Mouse (Mus musculus) forebrain, embryonic 12.5 days (tissue): Measurements from ENCODE around the gene Lce1b. TPM values are rescaled to one million over a fixed set of nuclear protein-coding genes. Genes with fewer than 3 reads are reported as not detected.
"Not testable (repeated sequence)": the region's sequence is repeated elsewhere in the genome, so short reads cannot be mapped to it uniquely, and the experiment has no call there.

ENCODE experiments used
- ATAC-seq: fragments of 200-750 bp; cut with Nextera tagmentation; 2 replicates; pipeline ENCODE4 v1.8.0; 2017; ENCODE audit warnings: moderate TSS enrichment; ENCODE audit not compliant: low FRiP score
- H3K27ac ChIP-seq: fragments of 300-500 bp; sonication (generic); 2 replicates; pipeline ENCODE4 v1.5.1; 2016; ENCODE audit warnings: mild to moderate bottlenecking
- H3K27me3 ChIP-seq: fragments of 300-500 bp; sonication (generic); 2 replicates; pipeline ENCODE4 v1.6.1; 2016; ENCODE audit warnings: mild to moderate bottlenecking
- H3K36me3 ChIP-seq: fragments of 300-500 bp; sonication (generic); replicated peaks from 2 replicates; pipeline ENCODE4 v1.6.1; 2016; ENCODE audit warnings: mild to moderate bottlenecking
- H3K4me1 ChIP-seq: fragments of 300-500 bp; sonication (generic); 2 replicates; pipeline ENCODE4 v1.6.1; 2016
- H3K4me2 ChIP-seq: fragments of 300-500 bp; sonication (generic); 2 replicates; pipeline ENCODE4 v1.6.1; 2016; ENCODE audit warnings: mild to moderate bottlenecking, moderate library complexity
- H3K4me3 ChIP-seq: fragments of 300-500 bp; sonication (generic); replicated peaks from 2 replicates; pipeline ENCODE4 v1.5.1; 2016; ENCODE audit warnings: mild to moderate bottlenecking
- H3K9ac ChIP-seq: fragments of 300-500 bp; sonication (generic); 2 replicates; pipeline ENCODE4 v1.6.1; 2016; ENCODE audit warnings: mild to moderate bottlenecking
- H3K9me3 ChIP-seq: fragments of 300-500 bp; sonication (generic); 2 replicates; pipeline ENCODE4 v1.6.1; 2016
- WGBS: fragments of 180-500 bp; shearing (Covaris S2); methylation state at CpG from one replicate; pipeline ENCODE4 v1.1.7; 2016; 5-methylcytosine and 5-hydroxymethylcytosine counted together
- polyA plus RNA-seq: library from polyadenylated mRNA; unstranded; fragments of >200 nt; fragmentation: Nextera tagmentation; extraction: Ambion mirVana; gene quantifications from 2 replicates; pipeline ENCODE4 v1.2.1, GENCODE M21; 2016

Gene Lce1b
- not detected in 2 replicates for polyA plus RNA-seq

DNA sequence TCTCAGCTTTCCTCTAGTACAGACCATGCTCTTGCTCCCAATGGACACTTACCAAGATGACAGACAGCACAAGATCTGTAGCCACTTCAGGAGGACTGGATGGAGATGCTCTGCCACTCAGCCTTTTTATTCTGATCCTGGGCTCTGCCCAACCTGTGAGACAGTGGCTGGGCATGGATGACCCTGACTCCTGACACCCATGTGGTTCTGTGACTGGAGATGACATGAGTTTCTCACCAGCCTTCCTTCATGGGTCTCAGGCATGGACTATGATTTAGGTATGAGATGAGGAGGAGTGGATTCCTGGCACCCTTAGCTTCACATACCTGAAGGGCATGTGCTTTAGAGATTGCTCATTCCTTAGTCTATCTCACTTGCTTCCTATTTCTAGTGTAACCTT, at the start of gene Lce1b:
Gene Lce1b (minus strand): TSS at position 101 of the 400 bp plus-strand sequence.
- no peaks in the 10 kb centered on the region for H3K36me3 ChIP-seq
- H3K4me3 ChIP-seq = no peak within 1 kb of the TSS
- H3K27me3 ChIP-seq = no peaks in the 10 kb centered on the region
- H3K4me2 ChIP-seq = no peak within 1 kb of the TSS
- H3K9me3 ChIP-seq = no peaks in the 10 kb centered on the region
- H3K9ac ChIP-seq = no peak within 1 kb of the TSS
- no peaks in the 10 kb centered on the region for H3K4me1 ChIP-seq
- no peak for ATAC-seq
- H3K27ac ChIP-seq = no peak within 1 kb of the TSS

DNA sequence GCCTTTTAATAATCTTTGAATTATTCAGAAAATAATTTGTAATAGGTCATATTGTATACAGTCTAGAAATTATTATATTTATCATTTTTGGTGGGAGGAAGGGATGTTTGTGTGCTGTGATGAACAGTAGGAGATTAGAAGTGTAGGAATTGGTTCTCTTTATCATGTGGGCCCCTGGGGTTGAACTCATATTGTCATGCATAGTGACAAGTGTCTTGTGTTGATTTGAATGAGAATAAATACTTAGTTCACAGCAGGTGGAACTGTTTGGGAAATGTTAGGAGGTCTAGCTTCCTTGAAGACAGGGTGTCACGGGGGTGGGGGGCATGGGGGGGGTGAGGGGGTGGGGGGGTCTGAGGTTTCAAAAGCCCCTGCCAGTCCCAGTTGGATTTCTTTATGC, 37.9 kb upstream of the Lce1b start:
- H3K9ac ChIP-seq = no peak overlapping the region
- no peak overlapping the region for H3K4me2 ChIP-seq
- no peak overlapping the region for H3K4me3 ChIP-seq
- H3K4me1 ChIP-seq = no peaks in the 10 kb centered on the region
- WGBS = 20% methylated on average over 1 of the region's 1 CpGs
- H3K36me3 ChIP-seq = no peaks in the 10 kb centered on the region
- H3K27ac ChIP-seq = no peak overlapping the region
- H3K27me3 ChIP-seq = no peaks in the 10 kb centered on the region
- no peaks in the 10 kb centered on the region for H3K9me3 ChIP-seq
- ATAC-seq = no peak

GRCm38 (mm10) chr3:92691688-92692087, 35.0 kb upstream of the Lce1b start:
- H3K4me3 ChIP-seq = no peak overlapping the region
- H3K9ac ChIP-seq = no peak overlapping the region
- H3K27me3 ChIP-seq = no peaks in the 10 kb centered on the region
- no peak for ATAC-seq
- no peak overlapping the region for H3K27ac ChIP-seq
- H3K36me3 ChIP-seq = no peaks in the 10 kb centered on the region
- no peaks in the 10 kb centered on the region for H3K9me3 ChIP-seq
- no peaks in the 10 kb centered on the region for H3K4me1 ChIP-seq
- no peak overlapping the region for H3K4me2 ChIP-seq

DNA sequence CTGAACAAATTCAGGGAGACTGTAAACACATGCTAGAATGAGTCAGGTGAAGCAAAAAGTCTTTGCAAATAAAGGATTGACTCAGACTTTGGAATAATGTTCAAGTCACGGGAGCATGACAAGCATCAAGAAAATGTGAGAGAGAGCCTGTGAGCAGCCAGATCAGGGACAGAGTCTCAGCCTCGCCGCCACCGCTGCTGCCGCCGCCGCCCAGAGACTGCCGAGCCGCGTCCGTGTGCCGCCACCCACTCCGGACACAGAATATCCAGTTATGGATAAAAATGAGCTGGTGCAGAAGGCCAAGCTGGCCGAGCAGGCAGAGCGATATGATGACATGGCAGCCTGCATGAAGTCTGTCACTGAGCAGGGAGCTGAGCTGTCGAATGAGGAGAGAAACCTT, 32.4 kb upstream of the Lce1b start:
- H3K27ac ChIP-seq, H3K9ac ChIP-seq, H3K4me3 ChIP-seq, ATAC-seq, H3K9me3 ChIP-seq, H3K36me3 ChIP-seq, H3K27me3 ChIP-seq, H3K4me2 ChIP-seq, H3K4me1 ChIP-seq: not testable (repeated sequence)
- WGBS = 81% methylated on average over 16 of the region's 16 CpGs

- no peak within 1 kb of the TSS for H3K4me3 ChIP-seq
- H3K36me3 ChIP-seq = no peaks in the 10 kb centered on the region
- no peaks in the 10 kb centered on the region for H3K4me1 ChIP-seq
- no peak within 1 kb of the TSS for H3K27ac ChIP-seq
- H3K4me2 ChIP-seq = no peak within 1 kb of the TSS
- no peak for ATAC-seq
- H3K9me3 ChIP-seq = no peaks in the 10 kb centered on the region
- no peak within 1 kb of the TSS for H3K9ac ChIP-seq
- 81% methylated on average over 2 of the region's 2 CpGs for WGBS
- H3K27me3 ChIP-seq = no peaks in the 10 kb centered on the region
Measured at GRCm38 (mm10) chr3:92687110-92687509, 30.4 kb upstream of the Lce1b start, which contains the start of gene Lce1d. TSS of gene Lce1d (minus strand) at chr3:92687210.

GRCm38 (mm10) chr3:92678947-92679346, 22.2 kb upstream of the Lce1b start, which contains the start of gene Lce1c:
TSS of gene Lce1c (plus strand) at chr3:92679247.
- no peaks in the 10 kb centered on the region for H3K4me1 ChIP-seq
- no peak within 1 kb of the TSS for H3K4me3 ChIP-seq
- H3K27ac ChIP-seq = no peak within 1 kb of the TSS
- no peaks in the 10 kb centered on the region for H3K36me3 ChIP-seq
- no peaks in the 10 kb centered on the region for H3K9me3 ChIP-seq
- H3K4me2 ChIP-seq = no peak within 1 kb of the TSS
- no peak within 1 kb of the TSS for H3K9ac ChIP-seq
- 96% methylated on average over 4 of the region's 4 CpGs for WGBS
- no peaks in the 10 kb centered on the region for H3K27me3 ChIP-seq
- ATAC-seq = no peak

GRCm38 (mm10) chr3:92670215-92670614, 13.5 kb upstream of the Lce1b start, which contains the start of gene Lce1a2:
TSS of gene Lce1a2 (minus strand) at chr3:92670315.
- H3K27me3 ChIP-seq = no peaks in the 10 kb centered on the region
- no peaks in the 10 kb centered on the region for H3K36me3 ChIP-seq
- no peak within 1 kb of the TSS for H3K4me3 ChIP-seq
- H3K4me1 ChIP-seq = no peaks in the 10 kb centered on the region
- no peak within 1 kb of the TSS for H3K4me2 ChIP-seq
- no peak within 1 kb of the TSS for H3K27ac ChIP-seq
- H3K9me3 ChIP-seq = no peaks in the 10 kb centered on the region
- no peak for ATAC-seq
- H3K9ac ChIP-seq = no peak within 1 kb of the TSS

DNA sequence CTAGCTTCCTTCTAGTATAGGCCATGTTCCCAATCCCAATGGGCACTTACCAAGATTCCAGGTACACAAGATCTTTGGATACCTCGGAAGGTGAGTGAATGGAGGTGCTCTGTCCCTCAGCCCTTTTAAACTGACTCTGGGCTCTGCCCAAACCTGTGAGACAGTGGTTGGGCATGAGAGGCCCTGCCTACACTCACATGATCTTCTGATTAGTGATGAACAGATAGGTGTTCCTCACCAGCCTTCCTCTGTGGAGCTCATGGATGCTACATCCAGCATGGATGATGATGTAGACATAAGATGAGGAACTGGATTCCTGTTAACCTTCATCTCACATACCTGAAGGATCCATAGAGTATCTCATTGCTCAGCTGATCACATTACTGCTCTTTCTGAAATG, 8.5 kb downstream of the Lce1b start, which contains the start of gene Lce1a1:
Gene Lce1a1 (minus strand): TSS at position 101 of the 400 bp plus-strand sequence.
- no peaks in the 10 kb centered on the region for H3K36me3 ChIP-seq
- no peaks in the 10 kb centered on the region for H3K9me3 ChIP-seq
- no peak within 1 kb of the TSS for H3K4me2 ChIP-seq
- H3K4me1 ChIP-seq = no peaks in the 10 kb centered on the region
- ATAC-seq = no peak
- no peak within 1 kb of the TSS for H3K27ac ChIP-seq
- no peaks in the 10 kb centered on the region for H3K27me3 ChIP-seq
- WGBS = 97% methylated on average over 1 of the region's 1 CpGs
- no peak within 1 kb of the TSS for H3K4me3 ChIP-seq
- H3K9ac ChIP-seq = no peak within 1 kb of the TSS

DNA sequence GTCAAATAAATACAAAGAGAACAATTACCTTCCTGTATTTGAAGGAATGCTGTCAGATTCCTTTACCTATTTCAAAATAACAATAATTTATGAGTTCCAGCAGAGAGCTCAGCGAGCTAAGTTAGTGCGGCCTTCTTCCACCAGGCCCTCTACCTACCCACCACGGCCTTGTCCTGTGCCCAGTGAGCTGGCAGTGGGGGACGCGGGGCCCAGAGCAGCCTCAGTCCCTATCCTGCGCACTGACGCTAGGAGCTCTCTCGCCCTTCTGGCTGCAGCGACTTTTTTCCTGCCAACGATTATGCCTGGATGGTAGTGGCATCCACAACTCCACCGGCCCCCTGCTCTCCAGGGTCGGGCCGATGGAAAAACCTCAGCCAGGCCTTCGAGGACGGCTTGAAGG, 16.9 kb downstream of the Lce1b start:
- Histone ChIP-seq H3K9me3 (no peaks in the 10 kb centered on the region), H3K9ac (no peak overlapping the region), H3K27me3 (no peaks in the 10 kb centered on the region), H3K36me3 (no peaks in the 10 kb centered on the region), H3K4me2 (no peak overlapping the region), H3K27ac (no peak overlapping the region), H3K4me3 (no peak overlapping the region), H3K4me1 (no peaks in the 10 kb centered on the region)
- ATAC-seq = no peak
- 93% methylated on average over 15 of the region's 15 CpGs for WGBS

DNA sequence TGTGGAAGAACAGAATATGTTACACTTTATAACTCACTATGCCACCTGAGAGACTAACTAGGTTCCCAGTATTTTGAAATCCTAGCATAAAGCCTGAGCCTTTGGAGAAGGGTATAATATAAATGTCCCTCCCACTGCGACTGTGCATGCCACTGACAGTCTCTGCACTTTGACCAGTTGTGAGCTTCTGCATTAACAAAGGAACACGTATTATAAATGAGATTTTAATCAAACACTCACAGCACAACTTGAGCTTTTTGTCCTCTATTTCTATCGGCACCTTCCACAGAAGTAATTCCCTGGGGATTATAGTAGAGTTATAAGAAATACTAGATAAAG, 18.1 kb downstream of the Lce1b start:
- no peaks in the 10 kb centered on the region for H3K27me3 ChIP-seq
- no peak overlapping the region for H3K9ac ChIP-seq
- ATAC-seq = no peak
- no peaks in the 10 kb centered on the region for H3K4me1 ChIP-seq
- no peak overlapping the region for H3K4me3 ChIP-seq
- 68% methylated on average over 3 of the region's 3 CpGs for WGBS
- H3K27ac ChIP-seq = no peak overlapping the region
- H3K9me3 ChIP-seq = no peaks in the 10 kb centered on the region
- H3K4me2 ChIP-seq = no peak overlapping the region
- no peaks in the 10 kb centered on the region for H3K36me3 ChIP-seq

DNA sequence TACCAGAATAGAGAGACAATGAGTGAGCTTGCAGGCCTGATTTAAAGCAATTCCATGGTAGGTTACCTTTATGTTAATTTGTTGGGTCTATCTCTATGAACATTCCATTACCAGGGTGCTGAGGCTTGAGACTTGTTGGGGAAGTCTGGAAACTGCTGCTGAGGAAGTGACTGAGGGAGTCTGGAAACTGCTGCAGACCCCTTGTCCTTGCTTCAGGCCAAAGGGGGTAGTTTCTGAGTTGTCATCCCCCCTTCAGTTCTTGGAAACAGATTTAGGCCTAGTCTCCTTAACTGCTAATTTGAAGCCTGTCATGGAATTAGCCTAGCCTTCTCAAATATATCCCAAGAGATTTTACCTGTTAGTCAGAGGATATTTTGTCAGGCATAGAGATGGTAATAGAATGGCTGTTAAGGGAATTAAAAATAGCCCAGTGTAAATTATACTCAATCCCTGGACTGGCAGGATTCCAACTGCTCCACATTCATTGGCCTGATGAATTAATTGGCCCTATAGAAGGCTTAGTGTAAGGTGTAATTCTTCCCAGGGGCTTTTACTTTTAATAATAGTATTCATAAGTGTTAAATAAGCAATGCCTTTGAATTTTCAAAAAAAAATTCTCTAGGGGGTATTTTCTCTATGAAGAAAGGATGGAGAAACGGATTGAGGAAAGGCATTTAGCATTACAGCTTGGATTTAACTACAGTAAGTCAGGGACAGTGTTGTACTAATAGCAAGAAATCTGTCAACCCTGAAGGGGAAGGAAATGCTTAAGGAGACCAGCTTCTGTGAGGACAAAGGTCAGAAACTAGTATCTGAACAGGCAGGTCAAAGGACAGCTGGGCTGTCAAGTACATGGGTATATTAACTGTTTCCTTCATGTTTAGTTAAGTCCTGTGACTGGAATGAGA, 18.7 kb downstream of the Lce1b start:
- Histone ChIP-seq H3K4me1 (no peaks in the 10 kb centered on the region), H3K4me2 (no peak overlapping the region), H3K27ac (no peak overlapping the region), H3K9me3 (no peaks in the 10 kb centered on the region), H3K9ac (no peak overlapping the region), H3K36me3 (no peaks in the 10 kb centered on the region), H3K4me3 (no peak overlapping the region), H3K27me3 (no peaks in the 10 kb centered on the region)
- ATAC-seq = peak; percentile 86; the same call in 1 of the 2 replicates
- 20% methylated on average over 1 of the region's 1 CpGs for WGBS

DNA sequence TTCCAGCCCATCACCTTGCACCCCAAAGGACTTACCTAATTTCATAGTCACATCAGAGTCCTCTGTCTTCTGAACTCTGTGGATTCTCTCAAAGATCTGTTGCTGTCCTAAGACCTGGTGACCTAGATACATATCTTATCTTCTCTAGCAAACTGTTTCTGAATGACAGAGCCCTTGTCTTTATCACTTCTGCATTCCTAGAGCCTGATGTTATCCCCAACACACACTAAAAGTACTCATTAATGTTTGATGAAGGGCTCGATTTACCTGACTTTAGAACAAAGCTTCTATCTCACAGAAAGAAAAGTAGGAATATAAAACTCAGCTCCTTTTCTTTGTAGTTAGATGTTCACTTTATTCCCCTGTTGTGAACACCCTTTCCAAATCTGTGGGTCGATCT, 35.2 kb downstream of the Lce1b start, which contains the start of gene Lce6a:
Gene Lce6a (minus strand): TSS at position 101 of the 400 bp plus-strand sequence.
- H3K9ac ChIP-seq = no peak within 1 kb of the TSS
- H3K4me2 ChIP-seq = no peak within 1 kb of the TSS
- H3K9me3 ChIP-seq = no peaks in the 10 kb centered on the region
- WGBS = 86% methylated on average over 2 of the region's 2 CpGs
- H3K27me3 ChIP-seq = no peaks in the 10 kb centered on the region
- ATAC-seq = no peak
- no peaks in the 10 kb centered on the region for H3K4me1 ChIP-seq
- no peaks in the 10 kb centered on the region for H3K36me3 ChIP-seq
- no peak within 1 kb of the TSS for H3K4me3 ChIP-seq
- no peak within 1 kb of the TSS for H3K27ac ChIP-seq

GRCm38 (mm10) chr3:92609804-92610203, 46.9 kb downstream of the Lce1b start:
- no peak for ATAC-seq
- 72% methylated on average over 1 of the region's 1 CpGs for WGBS

More at GRCm38 (mm10) chr3:92609804-92610203, 46.9 kb downstream of the Lce1b start:
- no peak overlapping the region for H3K4me2 ChIP-seq
- H3K36me3 ChIP-seq = no peaks in the 10 kb centered on the region
- no peaks in the 10 kb centered on the region for H3K9me3 ChIP-seq
- no peak overlapping the region for H3K4me3 ChIP-seq
- no peak overlapping the region for H3K9ac ChIP-seq
- no peak overlapping the region for H3K27ac ChIP-seq
- no peaks in the 10 kb centered on the region for H3K4me1 ChIP-seq
- no peaks in the 10 kb centered on the region for H3K27me3 ChIP-seq
